Mouse (Mus musculus) cerebellum, postnatal 10 days (tissue): ENCODE results near the gene Alg9.

ENCODE experiments used
- DNase-seq, 2 experiments: peaks; one replicate each; pipeline ENCODE4 v3.0.0; 2021; ENCODE audit warnings: mixed read lengths in 2 of 2

The Alg9 gene

DNA sequence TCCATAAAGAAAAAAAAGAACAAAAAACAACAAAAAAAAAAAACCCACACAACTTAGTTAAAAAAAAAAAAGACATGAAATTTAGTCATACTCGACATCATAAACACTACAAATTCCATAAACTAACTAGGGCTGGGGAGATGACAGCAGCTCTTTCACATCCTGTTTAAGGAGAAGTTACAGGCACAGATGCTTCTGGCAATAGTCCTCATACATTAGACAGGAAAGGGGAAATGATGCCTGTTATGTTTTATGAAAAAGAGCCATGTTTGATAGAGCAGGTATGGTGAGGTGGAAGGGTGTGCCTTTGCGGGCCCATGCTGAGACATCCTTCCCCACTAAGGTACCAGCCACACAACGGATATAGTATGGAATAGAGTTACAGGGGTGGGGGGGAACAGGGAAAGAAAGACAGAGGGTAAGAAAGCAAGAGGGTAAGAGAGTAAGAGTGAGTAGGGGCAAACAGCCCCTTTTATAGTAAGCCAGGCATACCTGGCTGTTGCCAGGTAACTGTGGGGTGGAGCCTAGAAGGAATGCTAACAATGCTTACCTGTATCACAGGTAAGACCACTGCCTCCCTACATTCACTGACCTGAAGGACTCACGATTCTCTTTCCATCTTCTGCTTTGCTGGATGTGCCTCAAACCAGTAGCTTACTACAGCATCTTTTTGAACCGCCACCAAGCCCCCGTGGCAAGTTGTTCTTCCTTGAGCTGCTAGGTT is 13.1 kb upstream of the Alg9 start:
- no peak for DNase-seq

DNA sequence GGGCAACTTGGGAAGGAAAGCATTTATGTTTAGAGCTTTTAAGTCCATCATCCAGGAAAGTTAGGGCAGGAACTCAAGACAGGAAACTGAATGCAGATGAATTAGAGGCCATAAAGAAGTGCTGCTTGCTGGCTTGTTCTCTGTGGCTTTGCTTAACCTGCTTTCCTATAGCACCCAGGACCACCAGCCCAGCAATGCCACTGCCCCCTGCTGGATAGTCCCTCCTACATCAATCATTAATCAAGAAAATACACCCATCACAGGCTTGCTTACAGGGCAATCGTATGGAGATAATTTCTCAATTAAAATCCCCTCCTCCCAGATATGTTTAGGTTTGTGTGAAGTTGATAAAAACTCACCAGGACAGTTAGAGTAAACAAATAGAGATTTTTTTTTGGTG is 11.5 kb upstream of the Alg9 start:
- DNase-seq, result peak; percentile 64 to 66

DNA sequence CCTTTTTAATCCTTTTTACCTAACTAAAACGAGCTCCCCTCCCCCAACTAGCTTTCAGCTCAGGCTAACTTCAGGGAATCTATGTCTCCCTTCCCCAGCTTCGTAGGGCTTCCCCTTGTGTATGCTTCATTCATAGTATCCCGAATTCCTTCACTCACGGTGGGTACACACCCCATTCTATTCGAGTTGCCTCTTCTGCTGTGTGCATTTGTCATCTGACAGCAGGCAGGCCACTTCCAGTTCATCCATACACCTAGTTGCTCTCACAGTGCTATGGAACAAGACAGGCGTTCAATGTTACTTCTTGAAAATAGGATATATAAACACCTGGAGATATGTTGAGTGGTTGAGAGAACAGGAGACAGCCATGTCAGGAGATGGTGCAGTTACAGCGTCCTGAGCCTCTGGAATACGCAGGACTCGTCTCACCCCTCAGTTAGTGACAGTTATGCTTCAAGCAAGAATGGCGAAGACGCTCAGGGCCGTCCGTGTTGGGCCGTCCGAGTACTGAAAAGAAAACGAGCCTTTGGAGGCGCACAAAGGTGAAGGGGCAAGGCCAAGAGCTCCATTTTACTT is 7.2 kb upstream of the Alg9 start:
- DNase-seq, result peak in 1 of 2 experiments; percentile 30

DNA sequence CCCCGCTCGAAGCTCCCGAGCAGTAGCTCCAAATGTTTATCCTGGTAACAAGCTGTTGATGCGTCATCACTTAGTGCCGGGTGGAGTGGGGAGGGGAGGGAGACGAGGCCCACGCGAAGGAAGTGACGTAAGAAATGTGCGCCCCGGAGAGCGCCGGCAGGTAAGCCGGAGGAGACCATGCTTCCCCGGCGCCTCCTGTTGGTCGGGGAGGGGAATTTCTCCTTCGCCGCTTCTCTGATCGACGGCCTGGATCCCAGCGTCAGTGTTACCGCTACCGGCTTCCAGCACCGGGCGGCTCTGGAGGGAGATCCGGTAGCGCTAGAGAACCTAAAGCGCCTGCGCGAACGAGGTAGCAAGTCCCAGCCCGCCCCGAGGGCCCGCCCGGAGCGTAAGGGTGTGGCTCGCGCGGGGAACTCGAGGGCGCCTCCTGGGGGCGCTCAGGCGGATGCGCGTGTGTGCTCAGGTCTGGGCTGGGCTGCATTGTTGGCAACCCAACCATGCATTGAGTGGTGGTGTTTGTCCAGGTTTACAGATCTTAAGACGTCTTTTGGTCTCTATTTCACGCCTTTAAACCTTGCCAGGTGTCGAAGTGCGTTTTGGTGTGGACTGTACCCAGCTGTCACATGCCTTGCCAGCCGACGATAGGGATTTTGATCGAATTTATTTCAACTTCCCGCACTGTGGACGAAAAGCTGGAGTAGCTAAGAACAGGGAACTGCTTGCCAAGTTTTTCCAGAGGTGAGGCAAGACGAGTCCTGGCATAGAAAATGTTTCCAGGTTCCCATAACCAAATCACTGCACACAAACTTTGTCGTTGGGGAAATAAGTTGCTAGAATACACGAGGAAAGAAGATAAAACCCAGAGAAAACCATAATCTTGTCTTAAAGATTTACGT is 6.5 kb upstream of the Alg9 start, which contains the start of gene Fdxacb1:
TSS of gene Fdxacb1 (plus strand) at position 130 of the 896 bp plus-strand sequence.
- peak; percentile 99 for DNase-seq

DNA sequence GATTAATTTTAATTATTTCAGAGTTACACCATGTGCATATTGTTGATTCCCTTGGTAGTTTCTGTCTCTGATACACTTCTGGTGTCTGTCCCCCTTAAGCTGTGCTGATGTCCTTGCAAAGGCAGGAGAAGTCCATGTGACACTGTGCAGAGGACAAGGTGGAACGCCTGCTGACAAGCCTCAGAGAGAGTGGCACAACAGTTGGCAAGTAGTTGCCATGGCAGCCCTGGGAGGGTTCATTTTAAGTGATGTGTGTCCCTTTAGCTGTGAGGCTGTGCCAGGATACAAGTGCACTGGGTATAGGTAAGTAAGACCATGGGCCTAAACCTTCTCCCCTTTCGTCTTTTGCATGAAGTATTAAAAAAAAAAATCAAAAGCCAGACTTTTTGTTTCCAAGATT is 4.8 kb upstream of the Alg9 start:
- DNase-seq, result no peak

DNA sequence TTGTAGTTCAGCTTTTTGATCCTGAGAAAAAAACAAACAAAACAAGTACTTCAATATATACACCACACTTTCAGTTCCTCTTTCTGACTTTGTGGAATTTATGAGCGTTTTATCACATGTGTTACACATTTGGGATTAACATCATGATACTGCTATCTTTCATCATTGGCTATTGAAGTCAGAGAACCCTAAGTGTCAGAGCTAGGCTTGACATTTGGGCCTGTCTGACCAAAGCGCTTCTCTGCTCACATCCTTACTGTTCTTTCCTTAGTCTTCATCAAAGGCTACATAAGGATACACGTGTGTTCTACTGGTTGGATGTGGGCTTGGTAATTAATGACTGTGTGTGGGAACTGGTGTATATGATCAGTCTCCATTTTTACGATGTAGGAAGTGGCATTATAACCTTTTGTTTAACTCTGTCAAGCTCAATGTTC is 775 bp upstream of the Alg9 start:
- no peak for DNase-seq

DNA sequence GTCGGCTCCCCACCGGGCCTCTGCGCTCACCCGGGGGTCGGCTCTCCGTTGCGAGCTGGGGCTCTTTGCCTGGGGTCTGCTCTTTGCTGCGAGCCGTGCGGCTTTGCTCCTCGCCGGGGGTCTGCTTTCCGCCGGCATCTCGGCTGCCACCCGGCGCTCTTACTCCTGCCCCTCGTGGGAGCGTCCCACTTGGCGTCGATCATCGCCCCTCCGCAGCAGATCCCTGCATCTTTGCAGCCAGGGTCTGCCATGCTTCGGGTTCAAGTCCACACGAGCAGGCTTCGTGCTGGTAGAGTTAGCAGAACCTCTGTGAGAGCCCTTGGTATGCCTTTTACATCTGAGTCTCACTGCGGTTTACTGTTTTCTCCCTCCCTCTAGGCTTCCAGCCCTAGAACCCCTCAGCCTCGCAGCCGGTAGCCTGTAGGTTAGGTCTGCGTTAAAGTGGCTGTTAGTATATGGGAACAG is 875 bp downstream of the Alg9 start:
- DNase-seq, result peak; percentile 50 to 54

DNA sequence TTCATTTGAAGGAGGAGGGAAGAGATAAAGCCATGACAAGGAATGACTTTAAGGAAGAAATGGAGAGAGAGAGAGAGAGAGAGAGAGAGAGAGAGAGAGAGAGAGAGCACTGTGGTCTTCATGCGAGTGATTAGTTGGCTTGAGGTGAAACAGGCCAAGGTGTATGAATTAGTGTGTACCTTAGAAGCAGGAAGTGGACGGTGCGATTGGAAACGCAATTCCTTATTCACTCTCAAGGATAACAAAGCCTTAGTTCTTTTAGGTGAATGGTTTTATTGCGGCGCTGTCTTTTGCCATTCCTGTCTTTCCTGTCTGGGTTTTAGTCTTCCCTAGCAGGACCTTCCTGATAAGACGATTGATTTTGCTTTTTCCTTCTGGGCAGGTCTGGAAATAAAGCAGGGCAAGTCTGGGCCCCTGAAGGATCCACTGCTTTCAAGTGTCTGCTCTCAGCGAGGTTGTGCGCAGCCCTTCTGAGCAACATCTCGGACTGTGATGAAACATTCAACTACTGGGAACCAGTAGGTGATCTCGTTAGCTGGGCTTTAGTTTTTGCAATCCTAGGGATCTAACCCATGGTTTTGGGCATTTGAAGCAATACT is 1.4 kb downstream of the Alg9 start:
- DNase-seq, result no peak

DNA sequence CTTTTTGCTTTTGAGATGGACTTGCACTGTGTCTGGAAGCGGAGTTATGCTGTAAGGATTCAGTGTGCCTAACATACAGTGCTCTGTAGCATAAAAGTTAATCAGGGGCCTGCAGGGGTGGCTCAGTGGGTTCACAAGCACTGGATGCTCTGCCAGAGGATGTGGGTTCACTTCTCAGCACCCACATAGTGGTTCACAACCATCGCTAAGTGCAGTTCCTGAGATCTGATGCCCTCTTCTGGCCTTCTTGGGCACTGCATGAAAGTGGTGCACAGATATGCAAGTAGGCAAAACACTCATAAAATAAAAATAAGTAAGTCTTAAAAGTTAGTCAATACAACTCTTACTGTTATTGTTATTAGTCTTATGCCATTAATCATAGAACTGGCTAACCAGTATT is 7.3 kb downstream of the Alg9 start:
- peak; percentile 44 to 45 for DNase-seq

DNA sequence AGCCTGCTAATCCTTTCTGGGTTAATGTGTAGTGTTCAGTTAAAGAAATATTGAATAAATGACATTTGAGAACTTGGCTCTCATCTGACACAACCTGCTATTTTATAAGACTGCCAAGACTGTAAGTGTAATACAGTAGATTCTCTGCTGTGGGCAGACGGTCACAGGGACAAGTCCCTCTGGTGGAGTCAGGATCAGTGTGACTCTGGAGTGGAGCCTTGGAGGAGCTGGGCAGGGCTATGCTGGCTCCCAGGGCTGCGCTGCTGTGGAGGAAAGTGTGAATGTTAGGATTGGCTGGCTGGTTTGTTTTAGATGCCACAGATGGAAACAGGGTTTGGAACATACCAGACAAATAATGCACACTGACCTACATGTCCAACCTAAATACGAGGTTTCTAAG is 20.4 kb downstream of the Alg9 start:
- no peak for DNase-seq

DNA sequence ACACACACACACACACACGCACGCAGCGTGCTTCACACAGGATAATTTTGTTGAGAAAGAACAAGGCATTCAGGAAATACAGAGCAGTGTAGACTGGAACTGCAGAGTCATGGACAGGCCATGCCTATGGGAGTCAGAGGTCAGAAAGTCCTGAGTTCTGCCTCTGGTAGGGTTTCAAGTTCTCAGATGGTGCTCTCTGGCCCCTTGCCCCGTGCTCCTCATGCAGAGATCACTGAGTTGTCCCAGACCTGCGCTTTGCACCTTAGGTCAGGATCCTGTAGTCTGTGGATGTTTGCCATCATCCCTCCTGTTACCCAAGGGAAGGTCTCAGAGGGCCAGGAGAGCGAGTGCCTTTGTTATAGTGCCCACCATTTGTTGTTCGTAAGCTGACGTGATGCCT is 22.0 kb downstream of the Alg9 start:
- no peak for DNase-seq

DNA sequence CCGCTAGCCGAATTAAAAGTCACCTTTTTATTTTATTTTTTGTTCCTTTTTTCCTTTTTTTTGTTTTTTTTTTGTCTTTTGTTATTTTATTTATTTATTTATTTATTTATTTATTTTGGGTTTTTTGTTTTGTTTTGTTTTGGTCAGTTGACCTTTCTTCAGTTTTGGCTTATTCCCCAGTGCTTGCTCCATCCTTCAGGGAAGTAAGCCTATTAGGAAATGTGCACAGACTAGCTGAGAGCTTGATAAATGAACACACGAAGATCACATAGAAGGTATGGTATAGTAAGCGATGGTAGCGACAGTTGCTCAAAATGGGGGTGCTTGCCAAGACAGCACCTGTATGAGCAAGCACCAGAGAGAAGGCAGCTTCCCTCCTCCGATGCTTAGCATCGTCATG is 22.8 kb downstream of the Alg9 start:
- DNase-seq, result no peak

DNA sequence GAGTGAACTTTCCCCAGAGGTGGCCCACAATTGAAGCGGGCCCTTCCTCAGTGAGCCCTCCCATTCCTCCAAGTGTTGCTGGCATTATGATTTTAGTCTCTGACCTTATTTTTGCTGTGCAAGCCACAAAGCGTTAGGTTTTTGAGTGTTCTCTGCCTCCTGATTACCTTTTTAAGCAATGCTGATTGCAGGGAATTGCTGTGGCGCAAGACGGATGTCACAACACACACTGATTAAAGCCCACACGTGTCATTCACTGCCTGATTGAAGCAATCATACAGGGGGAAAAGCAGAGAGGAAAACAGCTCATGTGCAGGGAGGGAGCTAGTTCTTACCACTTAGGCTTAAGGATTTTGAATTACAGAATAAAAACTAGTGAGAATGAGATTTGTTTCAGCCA is 23.5 kb downstream of the Alg9 start:
- DNase-seq, result no peak

DNA sequence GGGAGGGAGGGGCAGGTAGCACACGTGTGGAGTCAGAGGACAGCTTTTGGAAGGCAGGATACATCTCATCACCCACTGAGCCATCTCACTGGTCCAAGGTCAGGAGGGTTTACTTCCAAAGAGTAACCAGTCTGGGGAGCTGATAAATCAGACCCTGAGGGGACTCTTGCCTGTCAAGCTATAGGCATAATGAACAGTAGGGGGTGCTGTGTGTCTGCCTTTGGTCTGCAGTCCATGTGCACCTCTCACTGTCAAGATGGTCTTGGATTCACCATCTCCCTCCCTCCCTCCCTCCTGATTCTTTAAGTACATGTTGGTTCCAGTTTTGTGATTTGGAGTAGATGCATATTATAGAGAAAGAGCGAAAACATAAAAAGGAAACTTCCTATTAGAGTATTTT is 26.2 kb downstream of the Alg9 start:
- DNase-seq, result peak; percentile 63 to 70

DNA sequence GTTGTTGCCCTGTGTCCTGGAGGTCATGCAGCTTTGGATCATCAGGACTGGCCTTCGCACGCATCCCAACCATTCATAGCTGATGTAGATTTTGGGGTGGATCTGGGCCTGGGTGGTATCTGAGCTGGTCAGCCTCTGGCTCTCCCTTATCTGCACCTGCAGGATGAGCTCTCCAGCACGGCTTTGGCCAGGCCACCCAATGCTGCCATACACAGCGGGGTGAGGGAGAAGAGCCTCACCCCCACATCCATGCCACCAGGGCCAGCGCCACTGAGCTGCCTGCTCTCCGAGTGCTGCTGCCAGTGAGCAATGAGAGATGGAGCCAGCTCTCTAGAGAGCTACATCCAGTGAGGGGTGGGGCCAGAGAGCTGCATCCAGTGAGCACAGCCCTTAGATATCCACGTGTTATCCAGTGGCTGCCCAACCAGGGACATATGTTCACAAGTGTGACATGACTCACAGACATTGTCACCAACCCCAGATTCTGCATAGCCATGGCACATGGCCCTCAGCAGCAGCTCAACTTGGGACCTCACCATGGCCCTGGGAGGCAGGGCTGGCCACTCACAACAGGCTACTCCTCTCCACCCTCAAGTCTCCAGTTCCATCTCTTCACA is 28.3 kb downstream of the Alg9 start:
- no peak for DNase-seq

DNA sequence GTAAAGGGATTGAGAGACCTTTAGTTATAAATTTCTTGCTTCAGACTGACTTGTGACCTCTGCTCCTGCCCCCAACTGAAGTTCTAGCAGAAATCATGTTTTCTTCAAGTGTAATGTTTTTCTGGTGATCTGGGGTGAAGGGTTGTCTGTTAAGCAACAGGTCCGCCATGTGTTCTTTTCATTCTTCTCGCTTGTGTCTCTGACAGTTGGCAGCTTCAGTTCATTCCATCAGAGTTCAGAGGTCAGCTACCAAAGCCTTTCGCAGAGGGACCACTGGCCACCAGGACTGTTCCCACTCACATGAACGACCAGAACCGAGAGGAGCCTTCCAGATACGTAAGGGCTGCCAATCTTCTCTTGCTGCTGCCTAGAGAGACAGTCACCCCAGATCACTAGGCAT is 33.7 kb downstream of the Alg9 start:
- no peak for DNase-seq

DNA sequence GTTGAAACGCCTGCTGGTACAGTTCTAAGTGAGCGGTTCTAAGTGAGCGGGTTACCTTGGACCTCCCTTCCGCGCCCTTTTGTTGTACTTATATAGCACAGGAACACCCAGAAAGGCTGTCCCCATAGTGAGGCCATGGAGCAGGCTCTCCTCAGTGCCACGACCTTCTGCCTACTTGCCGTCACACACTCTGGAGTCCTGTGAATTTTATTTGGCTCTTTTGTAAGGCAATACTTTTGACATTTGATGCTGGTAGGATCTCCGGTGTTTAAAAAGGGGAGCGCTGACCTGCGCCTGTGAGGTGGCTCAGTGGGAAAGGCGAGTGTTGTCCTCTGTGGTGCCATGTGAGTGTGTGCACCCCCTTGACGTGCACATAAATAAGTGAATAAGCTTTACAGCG is 34.3 kb downstream of the Alg9 start:
- DNase-seq, result no peak

DNA sequence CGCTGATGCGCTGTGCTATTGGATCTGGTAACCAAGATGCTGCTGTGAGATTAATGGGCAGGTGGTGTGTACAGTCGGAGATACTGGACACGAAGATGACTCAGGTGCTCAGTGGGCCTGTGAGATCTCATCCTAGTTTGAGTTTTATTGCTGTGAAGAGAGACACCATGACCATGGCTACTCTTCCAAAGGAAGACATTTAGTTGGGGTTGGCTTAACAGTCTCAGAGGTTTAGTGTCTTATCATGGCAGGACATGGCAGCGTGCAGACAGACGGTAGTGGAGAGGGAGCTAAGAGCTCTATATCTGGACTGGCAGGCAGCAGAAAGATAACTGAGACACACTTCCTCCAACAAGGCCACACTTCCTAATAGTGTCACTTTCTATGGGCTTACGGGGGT is 36.4 kb downstream of the Alg9 start:
- no peak for DNase-seq

DNA sequence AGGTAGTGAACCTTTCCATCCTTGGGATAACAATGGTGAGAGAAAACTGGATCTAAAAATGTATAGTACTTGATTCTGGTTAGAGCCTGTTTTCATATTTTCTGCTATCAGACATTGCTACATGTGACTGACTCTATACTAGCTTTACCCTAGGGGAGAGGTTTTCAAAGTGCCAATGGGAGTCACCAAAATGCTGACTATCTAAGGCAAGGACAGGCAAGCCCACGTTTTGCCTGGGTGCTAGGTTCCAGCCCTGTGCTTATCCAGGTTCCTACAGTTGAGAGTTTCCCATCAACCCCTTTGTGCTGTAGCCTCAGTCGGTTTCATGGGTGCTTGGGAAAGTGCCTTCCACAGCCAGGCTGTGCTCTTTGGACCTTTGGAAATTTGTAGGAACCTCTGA is 36.9 kb downstream of the Alg9 start:
- DNase-seq, result no peak

DNA sequence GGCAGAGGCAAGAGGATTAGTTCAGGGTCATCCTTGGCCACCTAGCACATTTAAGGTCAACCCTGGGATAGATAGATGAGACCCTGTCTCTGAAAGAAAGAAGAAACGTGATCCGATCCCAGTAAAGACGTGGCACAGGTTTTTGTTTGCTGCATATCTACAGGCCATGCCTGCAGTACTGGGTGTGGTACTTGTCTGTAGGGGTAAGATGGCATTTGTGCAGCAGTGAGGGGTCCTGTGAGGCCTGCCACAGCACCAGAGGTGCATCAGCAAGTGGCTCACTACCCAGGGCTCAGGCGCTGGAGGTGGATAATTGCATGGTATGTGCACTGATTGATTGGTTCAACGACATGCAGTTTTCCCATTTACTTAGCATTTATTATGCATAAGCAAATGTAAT is 39.0 kb downstream of the Alg9 start:
- no peak for DNase-seq

DNA sequence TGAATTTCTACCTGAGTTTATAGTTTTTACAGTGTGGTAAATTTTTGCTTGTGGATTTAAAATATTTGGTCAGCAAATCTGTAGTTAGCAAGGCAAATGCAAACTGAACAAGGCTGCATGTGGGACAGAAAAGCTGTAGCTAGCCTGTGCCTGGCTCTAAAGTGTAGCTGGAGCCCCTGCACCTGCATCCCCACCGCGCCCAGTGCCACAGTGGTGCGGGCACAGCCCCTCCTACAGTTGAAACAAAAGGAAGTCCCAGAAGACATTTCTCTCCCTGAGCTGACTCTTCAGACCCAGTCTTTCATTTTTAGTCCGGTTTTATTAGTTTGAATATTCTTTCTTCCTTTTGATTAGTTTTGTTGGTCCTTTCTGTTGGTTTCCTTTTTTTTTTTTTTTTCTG is 40.8 kb downstream of the Alg9 start:
- no peak for DNase-seq

DNA sequence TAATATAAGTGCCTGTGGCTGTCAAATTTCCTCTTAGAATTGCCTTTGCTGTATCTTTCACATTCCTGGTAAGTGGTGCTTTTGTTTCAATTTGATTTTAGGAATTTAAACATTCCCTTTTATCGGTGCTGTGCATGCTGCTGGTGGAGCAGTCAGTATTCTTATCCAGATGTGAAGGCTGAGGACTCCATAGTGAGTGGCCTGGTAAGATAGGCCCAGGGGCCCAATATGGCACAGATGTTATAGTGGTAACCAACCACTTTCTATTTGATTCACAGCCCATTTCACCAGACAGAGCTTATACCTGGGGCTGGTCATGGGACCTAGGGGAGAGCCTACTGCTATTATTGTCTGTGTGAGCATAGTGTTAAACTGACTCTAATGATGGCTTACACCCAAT is 41.7 kb downstream of the Alg9 start:
- DNase-seq, result no peak

DNA sequence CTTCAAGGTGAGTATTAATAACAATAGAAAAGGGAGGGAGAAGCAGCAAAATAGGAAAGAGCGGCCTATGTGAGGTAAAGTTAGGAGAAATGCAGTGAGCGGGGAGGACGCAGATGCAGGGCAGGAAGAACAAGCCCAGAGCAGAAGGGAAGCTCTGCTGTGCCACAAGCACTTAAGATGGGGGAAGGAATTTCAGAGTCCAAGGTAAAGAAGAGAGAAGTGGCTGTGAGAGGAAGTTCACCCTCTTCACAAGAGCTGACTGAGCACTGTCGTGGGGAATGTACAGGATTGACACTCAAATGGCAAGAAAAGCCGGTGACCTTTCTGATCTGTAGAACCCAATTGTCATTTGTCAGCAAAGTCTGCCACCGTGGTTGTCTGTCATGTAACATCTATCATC is 43.2 kb downstream of the Alg9 start:
- DNase-seq, result no peak
